Mouse (Mus musculus) yolk sac, embryonic 10.5 days (tissue): ENCODE data around the gene Lamc1.
"Not testable (repeated sequence)": the region's sequence is repeated elsewhere in the genome, so short reads cannot be mapped to it uniquely, and the experiment has no call there.

Experiments used
- DNase-seq: peaks from one replicate; pipeline ENCODE4 v3.0.0-alpha.2; 2017; ENCODE audit warnings: low spot score

Gene Lamc1

GRCm38 (mm10) chr1:153299436-153299835, 33.1 kb downstream of the Lamc1 start:
- DNase-seq, result not testable (repeated sequence)

- not testable (repeated sequence) for DNase-seq
Observed at GRCm38 (mm10) chr1:153297774-153298363, 34.7 kb downstream of the Lamc1 start.

GRCm38 (mm10) chr1:153296035-153296434, 36.6 kb downstream of the Lamc1 start:
- no peak for DNase-seq

GRCm38 (mm10) chr1:153292892-153293291, 39.7 kb downstream of the Lamc1 start:
- DNase-seq, result no peak

- DNase-seq, result no peak
Observed at GRCm38 (mm10) chr1:153292202-153292601, 40.4 kb downstream of the Lamc1 start.

- DNase-seq, result no peak
Observed at GRCm38 (mm10) chr1:153291416-153291815, 41.2 kb downstream of the Lamc1 start.

GRCm38 (mm10) chr1:153288010-153288409, 44.6 kb downstream of the Lamc1 start:
- DNase-seq, result no peak

GRCm38 (mm10) chr1:153287443-153287842, 45.1 kb downstream of the Lamc1 start:
- DNase-seq, result no peak

GRCm38 (mm10) chr1:153286216-153286615, 46.4 kb downstream of the Lamc1 start:
- no peak for DNase-seq

- no peak for DNase-seq
Observed at GRCm38 (mm10) chr1:153285188-153285587, 47.4 kb downstream of the Lamc1 start.

- DNase-seq, result no peak
Observed at GRCm38 (mm10) chr1:153282342-153282975, 50.1 kb downstream of the Lamc1 start.

GRCm38 (mm10) chr1:153281483-153281882, 51.1 kb downstream of the Lamc1 start:
- DNase-seq, result no peak

GRCm38 (mm10) chr1:153280411-153280810, 52.2 kb downstream of the Lamc1 start:
- no peak for DNase-seq

- DNase-seq, result no peak
Observed at GRCm38 (mm10) chr1:153278028-153278613, 54.5 kb downstream of the Lamc1 start.

GRCm38 (mm10) chr1:153275466-153275865, 57.1 kb downstream of the Lamc1 start:
- no peak for DNase-seq

GRCm38 (mm10) chr1:153274611-153275010, 58.0 kb downstream of the Lamc1 start:
- no peak for DNase-seq

GRCm38 (mm10) chr1:153273657-153274056, 58.9 kb downstream of the Lamc1 start:
- DNase-seq, result no peak

- no peak for DNase-seq
Observed at GRCm38 (mm10) chr1:153270827-153271226, 61.8 kb downstream of the Lamc1 start.

- DNase-seq, result no peak
Observed at GRCm38 (mm10) chr1:153269681-153270080, 62.9 kb downstream of the Lamc1 start.

- no peak for DNase-seq
Observed at GRCm38 (mm10) chr1:153268806-153269309, 63.7 kb downstream of the Lamc1 start.

GRCm38 (mm10) chr1:153268306-153268705, 64.3 kb downstream of the Lamc1 start:
- DNase-seq, result peak; percentile 48

- no peak for DNase-seq
Observed at GRCm38 (mm10) chr1:153267730-153268129, 64.9 kb downstream of the Lamc1 start.

- DNase-seq, result no peak
Observed at GRCm38 (mm10) chr1:153266891-153267290, 65.7 kb downstream of the Lamc1 start.
